Mouse (Mus musculus): ENCODE data around the gene Eif4g3. TPM values are rescaled to one million over a fixed set of nuclear protein-coding genes. Genes with fewer than 3 reads are reported as not detected.

Eif4g3 gene
- polyA plus RNA-seq, 1 experiment from 2014 or later, result 35.4 TPM

DNA sequence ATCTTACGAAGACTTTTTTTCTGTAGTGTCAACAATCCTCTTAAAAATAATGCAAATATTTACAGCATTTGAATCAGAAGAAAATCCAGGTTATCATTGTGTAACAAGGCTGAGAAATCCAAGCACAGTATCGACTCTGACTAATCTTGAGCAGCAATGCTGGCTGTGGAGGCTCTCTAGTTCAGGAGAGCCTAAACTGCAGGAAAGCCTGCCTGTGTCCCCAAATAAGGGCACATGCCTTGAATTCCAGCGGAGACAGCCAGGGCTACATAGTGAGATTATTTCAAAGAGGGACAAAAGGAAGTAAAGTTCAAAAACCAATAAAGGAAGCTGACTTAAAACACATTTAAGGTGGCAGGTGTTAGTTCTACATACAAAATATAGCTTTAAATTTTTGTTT, 168.7 kb downstream of the Eif4g3 start:
- H3K9ac ChIP-seq (ENCODE audit: low read depth, low read length), result no peak overlapping the region
- no peaks in the 10 kb centered on the region for H3K9me3 ChIP-seq (ENCODE audit: control insufficient read depth, low read length)
- no peaks in the 10 kb centered on the region for H3K27me3 ChIP-seq (replicated peaks; ENCODE audit: control insufficient read depth, insufficient read depth, low read length)
- ATAC-seq (ENCODE audit: low read depth), result no peak
- no peak for DNase-seq (ENCODE audit: low spot score)
- no peak overlapping the region for H3K27ac ChIP-seq (replicated peaks; ENCODE audit: low read depth, low read length)
- no peak overlapping the region for H3K4me2 ChIP-seq (ENCODE audit: low read depth, low read length)
- H3K4me3 ChIP-seq (ENCODE audit: low read depth, low read length), result no peak overlapping the region
- WGBS, result 81% methylated on average over 3 of the region's 3 CpGs
- H3K4me1 ChIP-seq (ENCODE audit: control insufficient read depth, insufficient read depth, low read length), result no peaks in the 10 kb centered on the region
- H3K36me3 ChIP-seq (ENCODE audit: control insufficient read depth, insufficient read depth, low read length), result peaks cover 84% of the 10 kb centered on the region

DNA sequence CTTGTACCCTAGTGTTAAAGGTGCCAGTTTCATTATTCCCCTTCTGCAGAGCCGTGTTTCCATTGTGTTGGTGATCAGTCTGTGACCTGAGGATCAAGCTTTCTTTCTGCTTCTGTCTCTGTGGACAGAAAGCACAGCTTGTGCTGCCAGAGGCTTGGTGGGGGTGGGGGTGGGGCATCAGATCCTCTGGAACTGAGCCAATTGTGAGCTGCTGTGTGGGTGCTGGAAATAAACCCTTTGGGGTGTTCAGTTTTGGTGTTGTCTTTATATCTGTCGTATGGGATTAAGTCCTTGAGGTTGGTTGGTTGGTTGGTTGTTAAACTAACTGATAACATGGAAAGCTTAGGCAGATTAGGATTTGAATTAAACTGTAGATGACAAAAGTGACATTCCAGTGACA, 171.0 kb downstream of the Eif4g3 start:
- Histone ChIP-seq H3K27me3 (replicated peaks; ENCODE audit: control insufficient read depth, insufficient read depth, low read length) (no peaks in the 10 kb centered on the region), H3K4me3 (ENCODE audit: low read depth, low read length) (no peak overlapping the region), H3K4me2 (ENCODE audit: low read depth, low read length) (no peak overlapping the region), H3K27ac (replicated peaks; ENCODE audit: low read depth, low read length) (no peak overlapping the region), H3K4me1 (ENCODE audit: control insufficient read depth, insufficient read depth, low read length) (no peaks in the 10 kb centered on the region), H3K9me3 (ENCODE audit: control insufficient read depth, low read length) (no peaks in the 10 kb centered on the region), H3K36me3 (ENCODE audit: control insufficient read depth, insufficient read depth, low read length) (peaks cover 84% of the 10 kb centered on the region), H3K9ac (ENCODE audit: low read depth, low read length) (no peak overlapping the region)
- 70% methylated on average over 2 of the region's 2 CpGs for WGBS
- ATAC-seq (ENCODE audit: low read depth), result 0 out of 2 replicates have a peak, but pooled peaks have one; percentile 30
- peak; percentile 23 for DNase-seq (ENCODE audit: low spot score)

DNA sequence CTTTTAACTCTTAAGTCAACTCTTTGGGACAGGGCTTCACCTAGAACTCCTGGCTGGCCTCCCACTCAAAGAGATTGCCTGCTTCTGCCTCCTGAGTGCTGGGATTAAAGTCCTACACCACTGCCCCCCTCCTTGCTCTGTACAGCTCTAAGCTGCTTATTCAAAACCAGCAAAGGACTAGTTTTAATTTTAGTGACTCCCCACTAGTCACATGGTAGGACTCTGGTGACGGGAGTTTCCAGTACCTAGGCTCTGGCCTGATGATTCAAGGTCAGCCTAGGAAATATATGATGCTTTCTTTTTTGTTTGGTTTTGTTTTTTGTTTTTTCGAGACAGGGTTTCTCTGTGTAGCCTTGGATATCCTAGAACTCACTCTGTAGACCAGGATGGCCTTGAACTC, 172.0 kb downstream of the Eif4g3 start:
- ATAC-seq (ENCODE audit: low read depth) (no peak), DNase-seq (ENCODE audit: low spot score) (no peak)

DNA sequence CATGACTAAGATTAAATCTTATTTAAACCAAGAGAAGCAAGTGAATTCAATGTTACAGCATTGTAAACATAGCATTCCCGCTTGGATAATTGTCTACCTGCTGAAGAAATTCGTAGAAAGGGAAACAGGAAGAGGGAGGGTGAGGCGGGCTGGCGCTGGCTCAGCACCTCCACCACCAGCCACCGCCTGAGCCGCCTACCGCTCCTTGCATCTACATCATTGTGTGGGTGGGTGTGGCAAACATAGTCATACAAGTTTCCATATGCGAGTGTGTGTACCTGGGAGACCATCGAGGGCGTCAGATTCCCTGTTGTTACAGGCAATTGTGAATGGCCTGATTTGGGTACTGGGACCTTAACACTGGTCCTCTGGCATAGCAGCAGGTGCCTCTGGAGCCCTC, 173.7 kb downstream of the Eif4g3 start:
- Histone ChIP-seq H3K36me3 (ENCODE audit: control insufficient read depth, insufficient read depth, low read length) (peaks cover 83% of the 10 kb centered on the region), H3K4me1 (ENCODE audit: control insufficient read depth, insufficient read depth, low read length) (no peaks in the 10 kb centered on the region), H3K27me3 (replicated peaks; ENCODE audit: control insufficient read depth, insufficient read depth, low read length) (no peaks in the 10 kb centered on the region), H3K27ac (replicated peaks; ENCODE audit: low read depth, low read length) (no peak overlapping the region), H3K9ac (ENCODE audit: low read depth, low read length) (no peak overlapping the region), H3K4me2 (ENCODE audit: low read depth, low read length) (no peak overlapping the region), H3K4me3 (ENCODE audit: low read depth, low read length) (no peak overlapping the region), H3K9me3 (ENCODE audit: control insufficient read depth, low read length) (no peaks in the 10 kb centered on the region)
- ATAC-seq (ENCODE audit: low read depth) (no peak), DNase-seq (ENCODE audit: low spot score) (no peak)
- 90% methylated on average over 10 of the region's 10 CpGs for WGBS

More for the DNA sequence above, 172.0 kb downstream of the Eif4g3 start:
- no peaks in the 10 kb centered on the region for H3K4me1 ChIP-seq (ENCODE audit: control insufficient read depth, insufficient read depth, low read length)
- peaks cover 82% of the 10 kb centered on the region for H3K36me3 ChIP-seq (ENCODE audit: control insufficient read depth, insufficient read depth, low read length)
- WGBS, result 84% methylated on average over 2 of the region's 2 CpGs
- H3K4me2 ChIP-seq (ENCODE audit: low read depth, low read length), result no peak overlapping the region
- no peak overlapping the region for H3K27ac ChIP-seq (replicated peaks; ENCODE audit: low read depth, low read length)
- H3K27me3 ChIP-seq (replicated peaks; ENCODE audit: control insufficient read depth, insufficient read depth, low read length), result no peaks in the 10 kb centered on the region
- no peak overlapping the region for H3K9ac ChIP-seq (ENCODE audit: low read depth, low read length)
- no peak overlapping the region for H3K4me3 ChIP-seq (ENCODE audit: low read depth, low read length)
- H3K9me3 ChIP-seq (ENCODE audit: control insufficient read depth, low read length), result no peaks in the 10 kb centered on the region

DNA sequence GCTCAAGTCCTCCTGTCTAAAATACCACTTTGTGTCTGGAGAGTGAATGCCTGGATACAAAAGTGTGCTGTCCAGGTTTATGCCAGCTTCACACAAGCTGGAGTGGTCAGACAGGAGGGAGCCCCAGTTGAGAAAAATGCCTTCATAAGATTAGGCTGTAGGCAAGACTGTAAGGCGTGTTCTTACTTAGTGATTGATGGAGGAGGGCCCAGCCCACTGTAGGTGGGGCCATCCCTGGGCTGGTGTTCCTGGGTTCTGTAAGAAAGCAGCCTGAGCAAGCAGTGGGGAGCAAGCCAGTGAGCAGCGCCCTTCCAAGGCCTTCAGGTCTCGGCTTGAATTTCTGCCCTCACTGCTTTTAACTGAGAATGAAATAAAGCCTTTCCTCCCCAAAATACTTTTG, 175.3 kb downstream of the Eif4g3 start:
- no peaks in the 10 kb centered on the region for H3K27me3 ChIP-seq (replicated peaks; ENCODE audit: control insufficient read depth, insufficient read depth, low read length)
- WGBS, result 73% methylated on average over 3 of the region's 3 CpGs
- H3K4me1 ChIP-seq (ENCODE audit: control insufficient read depth, insufficient read depth, low read length), result no peaks in the 10 kb centered on the region
- no peak overlapping the region for H3K4me3 ChIP-seq (ENCODE audit: low read depth, low read length)
- peaks cover 82% of the 10 kb centered on the region for H3K36me3 ChIP-seq (ENCODE audit: control insufficient read depth, insufficient read depth, low read length)
- no peak overlapping the region for H3K9ac ChIP-seq (ENCODE audit: low read depth, low read length)
- H3K9me3 ChIP-seq (ENCODE audit: control insufficient read depth, low read length), result no peaks in the 10 kb centered on the region
- no peak overlapping the region for H3K27ac ChIP-seq (replicated peaks; ENCODE audit: low read depth, low read length)
- DNase-seq (ENCODE audit: low spot score) (no peak), ATAC-seq (ENCODE audit: low read depth) (no peak)
- H3K4me2 ChIP-seq (ENCODE audit: low read depth, low read length), result no peak overlapping the region

DNA sequence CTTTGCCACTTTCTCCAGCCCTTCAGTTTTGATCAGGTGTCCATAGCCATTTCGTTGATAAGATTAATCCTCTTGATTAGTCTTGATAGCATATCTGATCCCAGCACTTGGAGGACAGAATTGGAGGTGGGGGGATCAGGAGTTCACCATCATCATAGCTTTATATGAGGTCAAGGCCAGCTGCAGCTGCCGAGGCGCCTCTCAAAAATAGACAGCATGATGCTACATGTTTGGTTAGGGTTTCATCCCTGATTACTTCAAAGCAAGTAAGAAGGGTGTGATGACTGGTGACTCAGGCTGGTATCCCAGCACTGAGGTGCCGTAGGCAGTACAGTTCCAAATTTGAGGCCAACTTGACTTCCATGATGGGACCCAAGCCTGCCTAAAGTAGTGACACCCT, 176.6 kb downstream of the Eif4g3 start:
- Histone ChIP-seq H3K27me3 (replicated peaks; ENCODE audit: control insufficient read depth, insufficient read depth, low read length) (no peaks in the 10 kb centered on the region), H3K9me3 (ENCODE audit: control insufficient read depth, low read length) (no peaks in the 10 kb centered on the region), H3K36me3 (ENCODE audit: control insufficient read depth, insufficient read depth, low read length) (peaks cover 87% of the 10 kb centered on the region), H3K4me2 (ENCODE audit: low read depth, low read length) (no peak overlapping the region), H3K4me3 (ENCODE audit: low read depth, low read length) (no peak overlapping the region), H3K27ac (replicated peaks; ENCODE audit: low read depth, low read length) (no peak overlapping the region), H3K9ac (ENCODE audit: low read depth, low read length) (no peak overlapping the region), H3K4me1 (ENCODE audit: control insufficient read depth, insufficient read depth, low read length) (no peaks in the 10 kb centered on the region)
- DNase-seq (ENCODE audit: low spot score) (no peak), ATAC-seq (ENCODE audit: low read depth) (no peak)
- 89% methylated on average over 4 of the region's 4 CpGs for WGBS

DNA sequence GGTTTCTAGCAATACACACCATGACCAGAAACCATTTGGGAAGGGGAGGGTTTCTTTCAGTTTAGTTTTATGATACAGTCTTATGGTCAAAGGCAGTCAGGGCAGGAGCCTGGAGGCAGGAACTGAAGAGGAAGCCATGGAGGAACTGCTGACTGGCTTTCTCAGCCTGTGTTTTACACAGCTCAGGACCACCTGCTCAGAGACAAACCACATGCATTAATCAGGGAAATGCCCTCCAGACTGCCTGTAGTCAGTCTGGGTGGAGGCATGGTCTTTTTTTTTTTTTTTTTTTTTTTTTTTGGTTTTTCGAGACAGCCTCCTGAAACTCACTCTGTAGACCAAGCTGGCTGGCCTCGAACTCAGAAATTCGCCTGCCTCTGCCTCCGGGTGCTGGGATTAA, 179.9 kb downstream of the Eif4g3 start:
- Histone ChIP-seq H3K9ac (ENCODE audit: low read depth, low read length) (no peak overlapping the region), H3K4me1 (ENCODE audit: control insufficient read depth, insufficient read depth, low read length) (no peaks in the 10 kb centered on the region), H3K27me3 (replicated peaks; ENCODE audit: control insufficient read depth, insufficient read depth, low read length) (no peaks in the 10 kb centered on the region), H3K9me3 (ENCODE audit: control insufficient read depth, low read length) (no peaks in the 10 kb centered on the region), H3K4me3 (ENCODE audit: low read depth, low read length) (no peak overlapping the region), H3K27ac (replicated peaks; ENCODE audit: low read depth, low read length) (no peak overlapping the region), H3K4me2 (ENCODE audit: low read depth, low read length) (no peak overlapping the region), H3K36me3 (ENCODE audit: control insufficient read depth, insufficient read depth, low read length) (peaks cover 89% of the 10 kb centered on the region)
- ATAC-seq (ENCODE audit: low read depth), result no peak
- 89% methylated on average over 4 of the region's 4 CpGs for WGBS
- DNase-seq (ENCODE audit: low spot score), result no peak

DNA sequence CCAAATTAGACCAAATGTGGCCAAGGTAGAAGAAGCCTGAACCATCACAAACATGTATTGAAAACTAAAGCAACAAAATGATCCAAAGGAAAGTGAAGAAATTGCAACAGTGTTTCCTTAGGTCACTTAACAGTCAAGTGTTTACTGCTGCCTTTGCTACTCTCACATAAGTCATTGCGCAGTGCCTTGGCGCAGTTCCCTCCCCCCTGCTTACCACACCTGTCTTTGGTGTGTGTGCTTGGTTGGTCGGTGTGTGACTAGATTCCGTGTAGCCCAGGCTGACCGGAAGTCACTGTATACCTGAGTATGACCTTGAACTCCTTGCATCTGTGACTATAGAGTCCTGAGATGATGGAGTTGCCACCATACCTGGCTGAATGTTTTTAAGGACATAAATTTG, 186.6 kb downstream of the Eif4g3 start:
- Histone ChIP-seq H3K36me3 (ENCODE audit: control insufficient read depth, insufficient read depth, low read length) (peaks cover 95% of the 10 kb centered on the region), H3K27me3 (replicated peaks; ENCODE audit: control insufficient read depth, insufficient read depth, low read length) (no peaks in the 10 kb centered on the region), H3K9ac (ENCODE audit: low read depth, low read length) (no peak overlapping the region), H3K4me2 (ENCODE audit: low read depth, low read length) (no peak overlapping the region), H3K9me3 (ENCODE audit: control insufficient read depth, low read length) (no peaks in the 10 kb centered on the region), H3K4me3 (ENCODE audit: low read depth, low read length) (no peak overlapping the region), H3K27ac (replicated peaks; ENCODE audit: low read depth, low read length) (no peak overlapping the region), H3K4me1 (ENCODE audit: control insufficient read depth, insufficient read depth, low read length) (no peaks in the 10 kb centered on the region)
- no peak for ATAC-seq (ENCODE audit: low read depth)
- over 99% methylated on average over 5 of the region's 5 CpGs for WGBS
- DNase-seq (ENCODE audit: low spot score), result no peak

DNA sequence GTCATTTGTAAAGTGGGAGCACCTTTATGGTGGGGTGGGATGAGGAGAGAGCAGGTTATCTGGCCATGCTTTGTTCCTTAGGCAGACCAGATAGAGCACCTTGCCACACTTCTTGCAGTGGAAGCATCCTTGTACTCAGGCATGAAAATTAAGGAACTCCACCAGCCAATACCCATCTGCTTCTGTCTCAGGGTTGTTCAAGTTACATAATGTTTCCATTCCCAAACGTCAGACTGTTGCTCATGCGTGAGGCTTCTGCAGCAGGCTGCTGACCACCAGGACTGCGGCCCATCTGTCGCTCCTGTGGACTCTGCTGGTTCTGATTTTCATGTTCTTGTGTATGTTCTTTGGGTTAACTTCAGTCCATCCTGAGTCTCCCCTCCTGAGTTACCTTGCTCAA, 187.9 kb downstream of the Eif4g3 start:
- no peak overlapping the region for H3K4me2 ChIP-seq (ENCODE audit: low read depth, low read length)

More for the DNA sequence above, 187.9 kb downstream of the Eif4g3 start:
- H3K4me3 ChIP-seq (ENCODE audit: low read depth, low read length), result no peak overlapping the region
- H3K9ac ChIP-seq (ENCODE audit: low read depth, low read length), result no peak overlapping the region
- H3K9me3 ChIP-seq (ENCODE audit: control insufficient read depth, low read length), result no peaks in the 10 kb centered on the region
- peaks cover 95% of the 10 kb centered on the region for H3K36me3 ChIP-seq (ENCODE audit: control insufficient read depth, insufficient read depth, low read length)
- no peak for DNase-seq (ENCODE audit: low spot score)
- H3K4me1 ChIP-seq (ENCODE audit: control insufficient read depth, insufficient read depth, low read length), result no peaks in the 10 kb centered on the region
- no peak overlapping the region for H3K27ac ChIP-seq (replicated peaks; ENCODE audit: low read depth, low read length)
- ATAC-seq (ENCODE audit: low read depth), result no peak
- H3K27me3 ChIP-seq (replicated peaks; ENCODE audit: control insufficient read depth, insufficient read depth, low read length), result no peaks in the 10 kb centered on the region
- 87% methylated on average over 4 of the region's 4 CpGs for WGBS
